Mouse (Mus musculus): ENCODE measurements at regions not wholly inside any gene's neighbourhood (a gene's known extent, or its start where the extent isn't known, plus 50 kb on each side); places are given as distances from the start of the nearest gene placed in this dataset.

DNA sequence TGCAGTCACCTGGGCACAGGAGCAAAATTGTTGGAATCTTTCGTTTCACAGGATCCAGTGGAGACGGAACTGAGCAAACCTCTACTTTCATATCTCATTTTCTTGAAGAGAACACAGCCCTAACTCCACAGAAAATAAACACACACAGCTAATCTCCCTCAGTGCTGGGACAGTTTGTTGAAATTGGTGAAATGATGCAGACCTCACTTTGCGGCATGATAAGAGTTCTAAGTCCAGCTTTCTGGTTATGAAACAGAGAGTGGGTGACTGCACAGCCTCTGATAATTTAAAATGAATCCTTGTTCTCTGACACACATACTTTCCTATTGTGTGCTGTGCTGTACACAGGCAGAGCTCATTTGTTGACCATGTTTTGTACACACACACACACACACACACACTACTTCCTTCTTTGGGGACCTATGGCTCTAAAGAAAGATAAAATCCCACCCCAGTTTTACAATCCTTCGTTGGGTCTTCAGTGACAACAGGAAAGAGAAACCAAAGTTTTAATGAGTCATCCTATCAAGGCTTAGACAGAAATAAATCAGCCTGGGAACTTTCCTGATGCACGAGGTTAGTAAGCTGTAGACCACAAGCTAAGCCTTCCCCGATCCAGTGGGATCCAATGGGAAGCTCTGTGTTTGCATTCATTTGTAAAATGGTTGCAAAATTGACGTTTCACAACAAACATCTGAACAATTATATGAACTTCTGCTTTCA lies 125.3 kb upstream of the Tbx20 start:
- ATAC-seq (replicated peaks; ENCODE audit: low FRiP score), result no peak

DNA sequence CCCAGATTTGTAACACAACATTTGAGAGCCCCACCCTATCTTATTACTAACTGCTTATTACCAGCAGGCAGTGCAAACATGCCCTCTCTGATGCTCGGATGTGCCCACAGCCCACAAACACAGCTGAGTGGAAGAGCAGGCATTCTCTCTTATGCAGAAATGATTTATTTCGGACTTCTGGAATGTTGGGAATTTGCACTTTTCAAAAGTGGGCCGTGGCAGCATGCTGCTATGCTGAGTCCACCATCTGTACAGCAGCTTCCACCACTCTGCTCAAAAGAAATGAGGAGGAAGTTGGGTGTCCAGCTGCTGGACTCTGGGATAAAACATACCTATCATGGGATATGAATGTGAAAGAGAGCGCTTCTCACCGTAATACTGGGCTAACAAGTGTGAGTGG lies 129.6 kb upstream of the Tbx20 start:
- WGBS, result 69% methylated on average over 5 of the region's 5 CpGs

More for the DNA sequence above, 125.3 kb upstream of the Tbx20 start:
- no peaks in the 10 kb centered on the region for H3K36me3 ChIP-seq
- no peak overlapping the region for H3K27ac ChIP-seq
- H3K27me3 ChIP-seq, result no peaks in the 10 kb centered on the region
- H3K4me1 ChIP-seq, result no peaks in the 10 kb centered on the region
- H3K9me3 ChIP-seq (replicated peaks), result no peaks in the 10 kb centered on the region
- no peak overlapping the region for H3K4me3 ChIP-seq (replicated peaks)
- no peak overlapping the region for H3K4me2 ChIP-seq
- no peak overlapping the region for H3K9ac ChIP-seq
- 67% methylated on average over 7 of the region's 7 CpGs for WGBS

DNA sequence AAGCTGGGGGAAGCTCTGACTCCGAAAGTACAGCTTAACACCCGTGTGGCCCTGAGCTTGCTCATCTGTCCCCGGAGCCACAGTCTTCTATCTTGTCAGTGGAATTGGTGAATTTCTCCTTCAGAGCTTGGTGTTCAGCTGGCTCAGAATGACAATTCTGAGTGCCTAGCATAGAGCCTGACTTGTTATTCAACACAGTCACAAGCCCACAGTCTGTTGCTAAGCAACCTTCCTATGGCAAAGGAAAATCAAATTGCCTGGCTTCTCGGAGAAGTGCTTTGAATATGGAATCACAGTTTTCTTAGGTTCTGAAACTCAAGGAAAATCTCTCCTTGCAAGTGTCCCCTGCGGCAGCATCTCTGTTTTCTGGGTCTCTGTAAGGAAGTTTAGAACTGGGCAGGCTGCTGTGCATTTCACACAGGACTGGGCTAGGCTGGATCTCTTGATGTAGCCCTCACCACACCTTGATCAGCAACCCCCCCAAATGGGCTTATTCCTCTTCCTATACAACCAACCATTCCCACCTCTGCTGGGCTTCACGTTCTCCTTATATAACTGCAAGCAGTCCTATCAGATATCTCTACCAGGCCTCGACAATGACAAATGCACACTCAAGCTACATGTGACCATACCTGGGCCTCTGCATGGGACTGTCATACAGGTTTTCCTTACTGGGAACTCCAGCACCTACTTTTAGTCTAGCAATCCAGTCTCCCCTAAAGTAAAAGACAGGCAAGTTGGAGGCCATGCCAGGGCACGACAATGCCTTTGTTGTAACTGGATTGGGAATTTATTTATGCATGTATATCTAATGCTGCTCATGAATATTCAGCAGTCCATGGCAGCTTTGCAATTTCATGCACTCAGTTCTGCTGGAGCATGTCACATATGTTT lies 135.2 kb upstream of the Tbx20 start:
- H3K27me3 ChIP-seq, result no peaks in the 10 kb centered on the region
- H3K27ac ChIP-seq, result no peak overlapping the region
- H3K4me1 ChIP-seq, result no peaks in the 10 kb centered on the region
- no peaks in the 10 kb centered on the region for H3K36me3 ChIP-seq
- H3K9me3 ChIP-seq (replicated peaks), result no peaks in the 10 kb centered on the region
- no peak overlapping the region for H3K9ac ChIP-seq
- no peak overlapping the region for H3K4me3 ChIP-seq (replicated peaks)
- no peak for ATAC-seq (replicated peaks; ENCODE audit: low FRiP score)
- WGBS, result 74% methylated on average over 8 of the region's 8 CpGs
- H3K4me2 ChIP-seq, result no peak overlapping the region

More for the DNA sequence above, 129.6 kb upstream of the Tbx20 start:
- Histone ChIP-seq H3K9ac (no peak overlapping the region), H3K36me3 (no peaks in the 10 kb centered on the region), H3K4me2 (no peak overlapping the region), H3K4me3 (replicated peaks) (no peak overlapping the region), H3K27me3 (no peaks in the 10 kb centered on the region), H3K9me3 (replicated peaks) (no peaks in the 10 kb centered on the region), H3K27ac (no peak overlapping the region), H3K4me1 (no peaks in the 10 kb centered on the region)
- ATAC-seq (replicated peaks; ENCODE audit: low FRiP score), result no peak

DNA sequence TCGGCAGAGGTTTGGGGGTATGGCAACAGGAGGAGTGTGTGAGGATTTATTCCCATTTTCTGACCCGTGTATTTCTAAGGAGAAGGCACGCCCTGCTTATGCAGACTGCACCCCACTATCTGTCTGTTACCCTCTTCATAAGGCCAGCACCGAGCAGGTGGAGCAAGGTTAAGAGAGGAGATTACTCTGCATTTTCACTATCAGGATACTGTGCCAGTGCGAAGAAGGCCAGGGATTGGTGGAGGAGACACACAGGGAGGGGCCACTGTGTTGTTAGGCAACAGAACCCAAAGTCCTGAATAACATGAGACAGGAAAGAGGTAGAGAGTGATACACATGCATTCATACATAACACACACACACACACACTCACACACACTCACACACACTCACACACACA lies 136.6 kb upstream of the Tbx20 start:
- Histone ChIP-seq H3K36me3 (no peaks in the 10 kb centered on the region), H3K9me3 (replicated peaks) (no peaks in the 10 kb centered on the region), H3K9ac (no peak overlapping the region), H3K27me3 (no peaks in the 10 kb centered on the region), H3K27ac (no peak overlapping the region), H3K4me3 (replicated peaks) (no peak overlapping the region), H3K4me1 (no peaks in the 10 kb centered on the region), H3K4me2 (no peak overlapping the region)
- ATAC-seq (replicated peaks; ENCODE audit: low FRiP score), result peak; percentile 70; the same call in 1 of the 2 replicates
- 68% methylated on average over 5 of the region's 5 CpGs for WGBS

DNA sequence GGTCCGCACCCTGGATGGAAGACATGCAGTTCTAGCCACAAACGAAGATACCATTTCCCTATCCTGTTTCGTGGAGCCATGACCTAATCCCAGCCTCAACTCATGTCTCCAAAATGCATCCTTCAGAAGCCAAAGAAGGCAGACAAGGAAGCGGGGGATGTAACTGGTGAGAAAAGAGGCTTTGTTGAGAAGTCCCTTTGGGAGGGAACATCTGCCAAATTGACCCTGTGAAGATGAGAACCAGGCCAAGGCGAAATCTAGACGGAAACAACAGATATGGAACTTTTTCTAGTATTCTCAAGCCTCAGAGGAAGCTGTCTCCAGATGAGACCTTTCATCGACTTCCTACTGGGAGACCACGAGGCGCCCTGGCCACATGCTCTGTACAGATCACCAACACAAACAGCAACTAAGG lies 145.9 kb upstream of the Tbx20 start:
- H3K9me3 ChIP-seq (replicated peaks), result no peaks in the 10 kb centered on the region
- H3K4me2 ChIP-seq, result no peak overlapping the region
- ATAC-seq (replicated peaks; ENCODE audit: low FRiP score), result no peak

DNA sequence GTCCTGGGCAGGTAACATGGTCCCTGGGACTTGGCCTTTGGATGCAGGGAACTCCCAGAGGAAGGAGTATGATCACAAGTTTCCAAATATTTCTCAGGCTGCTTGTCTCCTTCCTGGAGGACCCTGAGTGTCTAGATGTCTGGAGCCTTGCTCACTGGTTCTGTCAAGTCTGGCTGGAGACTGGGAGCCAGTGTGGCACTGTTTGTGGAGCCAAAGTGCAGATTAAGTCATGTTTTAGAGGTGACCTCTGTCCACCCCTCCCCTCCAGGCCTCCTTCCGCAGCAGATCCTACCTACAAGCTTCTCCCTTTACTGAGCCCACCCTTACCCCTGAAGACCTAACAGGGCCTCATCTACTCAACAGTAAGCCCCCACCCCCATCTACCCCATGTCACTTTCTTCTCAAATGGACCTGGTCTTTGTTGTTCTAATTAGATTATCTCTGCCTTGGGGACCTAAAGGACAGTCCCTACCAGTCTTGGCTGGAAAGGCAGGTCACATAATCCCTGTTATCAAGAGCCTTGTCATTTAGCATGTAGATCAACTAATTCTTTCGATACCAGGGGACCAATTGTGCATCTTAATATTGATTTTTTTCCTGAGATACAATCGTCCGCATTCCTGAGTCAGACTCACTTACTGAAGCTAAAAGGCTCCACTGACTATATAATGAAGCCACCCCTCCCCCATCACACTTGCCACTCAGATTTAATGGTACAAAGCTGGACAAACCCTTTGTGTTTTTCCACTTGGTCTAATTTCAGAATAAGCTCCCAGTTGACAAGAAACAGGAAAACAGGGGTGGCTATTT lies 148.2 kb upstream of the Tbx20 start:
- no peaks in the 10 kb centered on the region for H3K4me1 ChIP-seq
- no peaks in the 10 kb centered on the region for H3K27me3 ChIP-seq
- H3K9ac ChIP-seq, result no peak overlapping the region
- H3K36me3 ChIP-seq, result no peaks in the 10 kb centered on the region
- no peaks in the 10 kb centered on the region for H3K9me3 ChIP-seq (replicated peaks)
- no peak for ATAC-seq (replicated peaks; ENCODE audit: low FRiP score)
- WGBS, result 70% methylated on average over 4 of the region's 4 CpGs
- no peak overlapping the region for H3K4me3 ChIP-seq (replicated peaks)
- H3K4me2 ChIP-seq, result no peak overlapping the region
- H3K27ac ChIP-seq, result no peak overlapping the region

More for the DNA sequence above, 145.9 kb upstream of the Tbx20 start:
- Histone ChIP-seq H3K4me3 (replicated peaks) (no peak overlapping the region), H3K27ac (no peak overlapping the region), H3K9ac (no peak overlapping the region), H3K27me3 (no peaks in the 10 kb centered on the region), H3K4me1 (no peaks in the 10 kb centered on the region), H3K36me3 (no peaks in the 10 kb centered on the region)
- 83% methylated on average over 9 of the region's 9 CpGs for WGBS

DNA sequence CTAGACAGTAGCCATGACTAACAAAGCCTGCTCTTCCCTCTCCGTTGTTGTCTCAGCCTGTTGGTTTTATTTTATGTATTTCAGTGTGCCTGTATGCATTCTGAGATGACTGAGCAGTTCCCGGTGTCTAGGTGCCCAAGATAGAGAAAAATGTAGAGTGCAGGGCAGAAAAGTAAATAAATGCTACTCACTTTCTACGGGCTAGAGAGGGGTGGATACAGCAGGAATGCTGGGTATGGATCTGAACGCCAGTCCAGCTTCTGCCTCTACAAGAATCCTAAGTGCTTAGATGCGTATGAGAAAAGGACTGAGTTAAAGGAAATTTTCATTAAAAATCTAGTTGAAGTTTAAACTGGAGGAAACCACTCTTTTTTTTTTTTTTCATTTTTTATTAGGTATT lies 149.4 kb upstream of the Tbx20 start:
- no peak overlapping the region for H3K27ac ChIP-seq
- no peaks in the 10 kb centered on the region for H3K36me3 ChIP-seq
- H3K4me3 ChIP-seq (replicated peaks), result no peak overlapping the region
- no peak for ATAC-seq (replicated peaks; ENCODE audit: low FRiP score)
- no peak overlapping the region for H3K4me2 ChIP-seq
- no peaks in the 10 kb centered on the region for H3K27me3 ChIP-seq
- no peaks in the 10 kb centered on the region for H3K4me1 ChIP-seq
- H3K9me3 ChIP-seq (replicated peaks), result no peaks in the 10 kb centered on the region
- 89% methylated on average over 5 of the region's 5 CpGs for WGBS
- no peak overlapping the region for H3K9ac ChIP-seq

DNA sequence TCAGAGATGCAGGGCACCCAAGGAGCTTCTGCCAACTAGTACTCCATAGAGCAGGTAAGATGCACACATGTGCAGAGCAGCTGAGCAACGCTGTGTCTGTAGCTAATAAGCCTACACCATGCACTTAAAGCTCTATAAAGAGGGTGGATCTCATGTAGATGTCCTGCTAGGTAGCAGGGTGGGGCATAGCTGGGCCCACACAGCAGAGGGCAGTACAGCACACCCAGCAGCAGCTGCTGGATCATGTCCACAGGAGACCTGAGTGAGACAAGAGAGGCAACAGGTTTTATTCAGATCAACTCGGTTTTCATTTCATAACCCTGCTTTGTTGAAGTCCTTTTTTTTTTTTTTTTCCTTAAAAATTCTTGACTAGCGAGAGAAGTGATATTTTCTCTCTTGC lies 151.5 kb upstream of the Gm10181 start:
- Histone ChIP-seq H3K36me3 (no peaks in the 10 kb centered on the region), H3K27ac (no peak overlapping the region), H3K9ac (no peak overlapping the region), H3K4me1 (no peaks in the 10 kb centered on the region), H3K27me3 (no peaks in the 10 kb centered on the region), H3K9me3 (replicated peaks) (no peaks in the 10 kb centered on the region), H3K4me2 (no peak overlapping the region), H3K4me3 (replicated peaks) (no peak overlapping the region)
- ATAC-seq (replicated peaks; ENCODE audit: low FRiP score), result no peak
- WGBS, result 60% methylated on average over 3 of the region's 3 CpGs

DNA sequence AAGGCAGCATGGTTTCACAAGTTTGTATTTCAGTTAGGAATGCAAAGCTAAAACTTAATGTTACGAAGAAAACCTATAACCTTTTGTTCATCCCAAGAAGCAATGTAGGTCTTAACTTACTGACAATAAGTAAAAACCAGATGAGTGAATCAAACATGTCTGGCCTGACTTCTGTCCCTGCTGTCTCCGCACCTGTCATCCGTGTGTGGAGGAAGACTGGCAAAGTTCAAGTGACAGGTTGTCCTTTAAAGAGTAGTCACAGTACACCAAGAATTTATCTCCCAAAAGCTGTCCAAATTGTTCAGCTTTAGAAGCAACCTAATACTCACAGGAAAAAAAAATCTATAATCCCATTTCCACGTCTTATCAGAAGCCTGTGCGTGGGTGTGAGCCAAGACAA lies 146.3 kb upstream of the Gm10181 start:
- Histone ChIP-seq H3K4me2 (no peak overlapping the region), H3K27me3 (no peaks in the 10 kb centered on the region), H3K9me3 (replicated peaks) (no peaks in the 10 kb centered on the region), H3K4me3 (replicated peaks) (no peak overlapping the region), H3K9ac (no peak overlapping the region), H3K36me3 (no peaks in the 10 kb centered on the region), H3K27ac (no peak overlapping the region), H3K4me1 (no peaks in the 10 kb centered on the region)
- ATAC-seq (replicated peaks; ENCODE audit: low FRiP score), result no peak
- WGBS, result 76% methylated on average over 5 of the region's 5 CpGs

DNA sequence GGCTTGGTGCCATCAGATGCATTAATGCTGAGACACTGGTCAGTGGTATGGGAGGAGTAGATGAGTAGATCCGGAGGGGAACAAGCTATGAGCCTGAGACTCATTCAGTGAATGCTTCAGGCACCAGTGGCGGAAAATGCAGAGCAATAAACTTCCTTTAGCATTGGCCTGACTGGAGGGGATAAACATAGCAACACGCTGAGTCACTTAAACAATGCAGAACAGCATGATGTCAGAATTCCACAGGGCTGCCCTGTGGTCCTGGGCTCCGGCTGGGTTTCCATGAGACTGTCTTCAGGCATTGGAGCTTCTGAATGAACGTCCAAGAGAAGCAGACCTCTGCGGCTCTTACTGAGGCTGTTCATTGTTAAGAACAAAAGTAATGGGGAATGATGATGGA lies 145.4 kb upstream of the Gm10181 start:
- 28% methylated on average over 6 of the region's 6 CpGs for WGBS
- Histone ChIP-seq H3K9ac (no peak overlapping the region), H3K9me3 (replicated peaks) (no peaks in the 10 kb centered on the region), H3K36me3 (no peaks in the 10 kb centered on the region), H3K27ac (no peak overlapping the region), H3K4me3 (replicated peaks) (no peak overlapping the region), H3K27me3 (no peaks in the 10 kb centered on the region), H3K4me2 (no peak overlapping the region), H3K4me1 (no peaks in the 10 kb centered on the region)
- ATAC-seq (replicated peaks; ENCODE audit: low FRiP score), result no peak; the same call in 1 of the 2 replicates

DNA sequence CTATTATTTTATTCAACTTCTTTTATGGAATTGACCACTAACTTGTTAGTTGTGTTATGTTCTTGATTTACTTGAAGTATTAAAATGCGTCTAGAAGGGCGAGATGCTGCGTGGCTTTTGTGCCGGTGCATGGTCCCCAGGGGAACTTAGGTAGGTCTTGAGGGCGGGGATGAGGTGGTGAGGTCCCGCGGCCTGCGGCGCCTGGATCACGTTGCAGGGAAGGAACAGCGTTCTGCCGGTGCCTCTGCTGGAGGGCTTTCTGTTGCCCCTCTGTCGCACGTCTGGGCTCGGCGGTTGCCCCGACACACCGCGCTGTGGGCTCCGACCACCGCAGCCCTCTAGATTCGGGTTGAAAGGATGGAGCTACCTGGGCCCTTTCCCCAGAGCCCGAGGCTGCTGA lies 136.7 kb upstream of the Gm10181 start:
- 37% methylated on average over 23 of the region's 23 CpGs for WGBS

DNA sequence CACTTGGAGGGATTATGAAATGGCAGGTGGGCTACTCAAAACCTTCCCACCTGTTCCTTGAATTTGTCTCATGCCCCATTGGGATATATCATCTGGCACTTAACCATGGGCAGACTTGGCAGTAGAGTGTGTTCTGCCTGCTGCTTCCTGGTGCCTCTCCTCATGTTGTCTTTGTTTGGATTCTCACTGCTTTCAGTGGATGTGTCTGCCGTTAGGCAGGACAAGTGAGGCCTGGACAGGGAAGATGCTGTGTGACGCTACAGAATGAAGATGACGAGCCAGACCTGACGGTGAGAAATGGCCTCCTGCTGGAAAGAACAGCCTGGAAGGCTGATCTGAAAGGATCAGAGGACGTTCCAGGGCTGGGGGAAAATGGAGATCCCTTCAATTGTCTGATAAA lies 133.6 kb upstream of the Gm10181 start:
- Histone ChIP-seq H3K27ac (no peak overlapping the region), H3K4me2 (no peak overlapping the region), H3K9ac (no peak overlapping the region), H3K27me3 (0 out of 2 replicates have a peak, but pooled peaks cover 2% of the 10 kb centered on the region), H3K36me3 (no peaks in the 10 kb centered on the region), H3K9me3 (replicated peaks) (no peaks in the 10 kb centered on the region), H3K4me1 (no peaks in the 10 kb centered on the region), H3K4me3 (replicated peaks) (no peak overlapping the region)
- no peak for ATAC-seq (replicated peaks; ENCODE audit: low FRiP score)
- WGBS, result 78% methylated on average over 5 of the region's 5 CpGs

More for the DNA sequence above, 136.7 kb upstream of the Gm10181 start:
- H3K36me3 ChIP-seq, result no peaks in the 10 kb centered on the region
- no peak overlapping the region for H3K4me2 ChIP-seq
- H3K27me3 ChIP-seq, result 0 out of 2 replicates have a peak, but pooled peaks cover 2% of the 10 kb centered on the region
- H3K9ac ChIP-seq, result no peak overlapping the region
- H3K9me3 ChIP-seq (replicated peaks), result no peaks in the 10 kb centered on the region
- H3K27ac ChIP-seq, result no peak overlapping the region
- no peaks in the 10 kb centered on the region for H3K4me1 ChIP-seq
- H3K4me3 ChIP-seq (replicated peaks), result no peak overlapping the region
- no peak for ATAC-seq (replicated peaks; ENCODE audit: low FRiP score)
